In the genomic region with DNA sequence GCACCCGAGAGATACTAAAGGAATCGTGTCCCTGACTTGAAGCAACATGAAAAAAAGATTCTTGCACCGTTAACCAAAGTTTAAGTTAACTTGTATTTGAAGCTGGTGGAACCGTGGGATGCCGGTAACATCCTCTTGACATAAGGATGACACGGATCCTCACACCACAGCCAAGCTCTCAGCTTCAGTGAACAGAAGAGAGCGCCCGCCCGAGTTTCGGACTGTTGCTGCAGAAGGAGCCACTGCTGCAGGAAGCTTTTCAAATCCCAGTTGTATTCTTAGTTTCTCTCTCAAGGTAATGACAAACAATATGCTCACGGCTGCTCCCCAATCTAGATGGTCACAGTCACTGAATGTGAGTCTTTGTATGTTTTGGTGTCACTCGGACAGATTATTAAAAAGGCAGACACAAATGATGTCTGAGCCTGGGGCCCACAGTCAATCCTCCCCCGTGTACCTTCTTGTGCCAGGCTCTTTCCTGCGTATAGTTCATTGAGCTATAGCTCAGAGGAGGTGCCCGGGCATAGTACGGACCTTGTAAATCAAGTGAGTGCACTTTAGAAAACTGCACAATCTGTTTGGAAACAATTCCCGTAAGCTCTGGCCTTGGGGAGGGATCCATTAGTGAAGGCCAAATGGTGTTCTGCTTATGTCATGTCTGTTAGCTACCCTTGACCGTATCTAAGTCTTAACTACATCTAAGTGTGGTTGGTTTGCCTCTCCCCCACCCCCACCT, we compare ENCODE assay signal across 13 mouse cellular contexts.
DNase-seq lines count a peak whose midpoint lies in the region; ATAC-seq and TF ChIP-seq lines count a peak whose summit lies in the region.
"Had no signal": no experiment of that assay in that cellular context is flagged by ENCODE, and none has a peak within 500 bp of the region (broad histone marks: within the 10 kb centered on the region; RNA-seq: fewer than 3 reads in every experiment).

No protein-coding gene starts in this region.

- H3K36me3 ChIP-seq in heart, embryonic 16.5 days (ENCODE audit: control insufficient read depth, insufficient read depth): no peaks in the 10 kb centered on the region
- H3K36me3 ChIP-seq in lung, postnatal 0 days (ENCODE audit: insufficient read depth, low read length): no peaks in the 10 kb centered on the region
- H3K36me3 ChIP-seq in intestine, postnatal 0 days (ENCODE audit: control insufficient read depth, insufficient read depth): no peaks in the 10 kb centered on the region
- no peaks in the 10 kb centered on the region for H3K36me3 ChIP-seq in myocyte (ENCODE audit: control insufficient read depth, insufficient read depth)
- H3K36me3 ChIP-seq: liver, embryonic 12.5 days had no signal

- no peak for ATAC-seq in heart, embryonic 16.5 days (replicated peaks; ENCODE audit: extremely low read depth, insufficient read depth, low FRiP score)
- no peak for ATAC-seq in lung, postnatal 0 days
- peak; percentile 43; the same call in 1 of the 2 replicates for ATAC-seq in intestine, postnatal 0 days
- ATAC-seq: forebrain, embryonic 16.5 days; liver, embryonic 12.5 days had no signal

- no peak overlapping the region; the same call in 1 of the 2 replicates for H3K4me2 ChIP-seq in heart, embryonic 16.5 days (ENCODE audit: low read depth, low read length)
- no peak overlapping the region for H3K4me2 ChIP-seq in lung, postnatal 0 days (replicated peaks; ENCODE audit: low read depth, low read length)
- no peak overlapping the region for H3K4me2 ChIP-seq in intestine, postnatal 0 days (replicated peaks; ENCODE audit: low read depth)
- peak overlapping the region; percentile 82 for H3K4me2 ChIP-seq in myocyte (ENCODE audit: low read depth)
- H3K4me2 ChIP-seq: hindbrain, embryonic 14.5 days; liver, embryonic 12.5 days had no signal

- H3K79me2 ChIP-seq in myocyte (ENCODE audit: control insufficient read depth, insufficient read depth): no peaks in the 10 kb centered on the region

- 72% methylated on average over 18 of the region's 18 CpGs for WGBS in heart, embryonic 16.5 days
- 48% methylated on average over 18 of the region's 18 CpGs for WGBS in lung, postnatal 0 days
- WGBS in intestine, postnatal 0 days: 67% methylated on average over 18 of the region's 18 CpGs

- TF ChIP-seq CTCF in lung, postnatal 0 days (IDR thresholded peaks at IDR 0.05): no peak
- TF ChIP-seq CTCF in intestine, postnatal 0 days (IDR thresholded peaks at IDR 0.05; ENCODE audit: low read depth): no peak

- TF ChIP-seq EP300 in lung, postnatal 0 days (IDR thresholded peaks at IDR 0.05): no peak

- TF ChIP-seq POLR2A in myocyte (IDR thresholded peaks at IDR 0.05; ENCODE audit: insufficient read length, low read depth): no peak

- H3ac ChIP-seq in myocyte (ENCODE audit: control insufficient read depth, insufficient read length): no peak overlapping the region

- DNase-seq in heart, postnatal 10 days: no peak
- no peak for DNase-seq in lung, postnatal 0 days (ENCODE audit: low spot score)
- DNase-seq in lung, postnatal 10 days: no peak
- DNase-seq in urinary bladder, postnatal 14 days (ENCODE audit: low spot score): no peak
- DNase-seq: gastrocnemius, postnatal 25 days; thymus, postnatal 4 days had no signal

- no peaks in the 10 kb centered on the region for H3K9me3 ChIP-seq in heart, embryonic 16.5 days (replicated peaks; ENCODE audit: control insufficient read depth, low read length)
- H3K9me3 ChIP-seq in lung, postnatal 0 days (ENCODE audit: low read length): no peaks in the 10 kb centered on the region
- no peaks in the 10 kb centered on the region for H3K9me3 ChIP-seq in intestine, postnatal 0 days (ENCODE audit: control insufficient read depth)
- H3K9me3 ChIP-seq: liver, embryonic 12.5 days had no signal

- no peaks in the 10 kb centered on the region for H3K27me3 ChIP-seq in heart, embryonic 16.5 days (ENCODE audit: control insufficient read depth, insufficient read depth, low read length)
- no peaks in the 10 kb centered on the region for H3K27me3 ChIP-seq in lung, postnatal 0 days (replicated peaks; ENCODE audit: insufficient read depth, low read length)
- H3K27me3 ChIP-seq in intestine, postnatal 0 days (replicated peaks; ENCODE audit: control insufficient read depth, insufficient read depth, low read length): no peaks in the 10 kb centered on the region
- H3K27me3 ChIP-seq in myocyte (ENCODE audit: control insufficient read depth, insufficient read depth, insufficient read length): no peaks in the 10 kb centered on the region
- H3K27me3 ChIP-seq: CH12.LX; liver, embryonic 12.5 days had no signal

- H3K27ac ChIP-seq in heart, embryonic 16.5 days (ENCODE audit: low read length): peak overlapping the region; percentile 85
- H3K27ac ChIP-seq in lung, postnatal 0 days (ENCODE audit: low read length): 0 out of 2 replicates have a peak overlapping the region, but pooled peaks have one; percentile 12
- H3K27ac ChIP-seq in intestine, postnatal 0 days (ENCODE audit: low read depth, low read length): no peak overlapping the region
- H3K27ac ChIP-seq: hindbrain, embryonic 14.5 days; liver, embryonic 12.5 days had no signal

- intact Hi-C loops in heart, postnatal 10 days (cut with DNase I): loop anchor here (5.0 kb wide), 1 partner anchor 87 kb away; no protein-coding TSS in a partner anchor

- no peak overlapping the region for H3K4me3 ChIP-seq in heart, embryonic 16.5 days (ENCODE audit: low read length)
- H3K4me3 ChIP-seq in lung, postnatal 0 days (ENCODE audit: low read depth, low read length): no peak overlapping the region
- no peak overlapping the region for H3K4me3 ChIP-seq in intestine, postnatal 0 days (ENCODE audit: low read depth, low read length)
- no peak overlapping the region for H3K4me3 ChIP-seq in myocyte
- H3K4me3 ChIP-seq: liver, embryonic 12.5 days had no signal

- peaks cover 40% of the 10 kb centered on the region for H3K4me1 ChIP-seq in heart, embryonic 16.5 days (ENCODE audit: control insufficient read depth, insufficient read depth, low read length)
- H3K4me1 ChIP-seq in lung, postnatal 0 days (ENCODE audit: insufficient read depth, low read depth, low read length): peaks cover 7% of the 10 kb centered on the region; the same call in 1 of the 2 replicates
- no peaks in the 10 kb centered on the region for H3K4me1 ChIP-seq in intestine, postnatal 0 days (replicated peaks; ENCODE audit: control insufficient read depth, insufficient read depth, low read length)
- H3K4me1 ChIP-seq: liver, embryonic 12.5 days had no signal

- no peak overlapping the region; the same call in 1 of the 2 replicates for H3K9ac ChIP-seq in heart, embryonic 16.5 days (ENCODE audit: low read length)
- no peak overlapping the region for H3K9ac ChIP-seq in lung, postnatal 0 days (replicated peaks; ENCODE audit: low read depth)
- H3K9ac ChIP-seq in intestine, postnatal 0 days (ENCODE audit: low read depth, low read length): no peak overlapping the region
- H3K9ac ChIP-seq: hindbrain, embryonic 14.5 days; liver, embryonic 12.5 days had no signal

TF ChIP-seq in myocyte, 11 proteins besides CTCF, POLR2A, EP300 and RAD21:
- TF ChIP-seq E2F4 (IDR thresholded peaks at IDR 0.05; ENCODE audit: insufficient read depth): no peak
- no peak for TF ChIP-seq POLR2AphosphoS2 (IDR thresholded peaks at IDR 0.05; ENCODE audit: insufficient read length, low read depth)
- no peak for TF ChIP-seq TCF3 (IDR thresholded peaks at IDR 0.05; ENCODE audit: insufficient read length, low read depth)
- TF ChIP-seq TCF12 (IDR thresholded peaks at IDR 0.05; ENCODE audit: insufficient read depth, poor library complexity, severe bottlenecking): no peak
- TF ChIP-seq SRF (IDR thresholded peaks at IDR 0.05; ENCODE audit: control insufficient read depth, insufficient read length, low read depth): no peak
- no peak for TF ChIP-seq USF1 (IDR thresholded peaks at IDR 0.05; ENCODE audit: low read depth)
